Mouse (Mus musculus) effector memory CD4-positive, alpha-beta T cell, adult 5 months (primary cell): ENCODE data around the gene Barx2. TPM values are rescaled to one million over a fixed set of nuclear protein-coding genes. Genes with fewer than 3 reads are reported as not detected.

Source experiments
- polyA plus RNA-seq: library from polyadenylated mRNA; unstranded; fragments of 100-300 nt; shearing (Covaris generic); gene quantifications from one replicate; pipeline ENCODE4 v1.2.1, GENCODE M21; 2017

The Barx2 gene
- not detected for polyA plus RNA-seq

DNA sequence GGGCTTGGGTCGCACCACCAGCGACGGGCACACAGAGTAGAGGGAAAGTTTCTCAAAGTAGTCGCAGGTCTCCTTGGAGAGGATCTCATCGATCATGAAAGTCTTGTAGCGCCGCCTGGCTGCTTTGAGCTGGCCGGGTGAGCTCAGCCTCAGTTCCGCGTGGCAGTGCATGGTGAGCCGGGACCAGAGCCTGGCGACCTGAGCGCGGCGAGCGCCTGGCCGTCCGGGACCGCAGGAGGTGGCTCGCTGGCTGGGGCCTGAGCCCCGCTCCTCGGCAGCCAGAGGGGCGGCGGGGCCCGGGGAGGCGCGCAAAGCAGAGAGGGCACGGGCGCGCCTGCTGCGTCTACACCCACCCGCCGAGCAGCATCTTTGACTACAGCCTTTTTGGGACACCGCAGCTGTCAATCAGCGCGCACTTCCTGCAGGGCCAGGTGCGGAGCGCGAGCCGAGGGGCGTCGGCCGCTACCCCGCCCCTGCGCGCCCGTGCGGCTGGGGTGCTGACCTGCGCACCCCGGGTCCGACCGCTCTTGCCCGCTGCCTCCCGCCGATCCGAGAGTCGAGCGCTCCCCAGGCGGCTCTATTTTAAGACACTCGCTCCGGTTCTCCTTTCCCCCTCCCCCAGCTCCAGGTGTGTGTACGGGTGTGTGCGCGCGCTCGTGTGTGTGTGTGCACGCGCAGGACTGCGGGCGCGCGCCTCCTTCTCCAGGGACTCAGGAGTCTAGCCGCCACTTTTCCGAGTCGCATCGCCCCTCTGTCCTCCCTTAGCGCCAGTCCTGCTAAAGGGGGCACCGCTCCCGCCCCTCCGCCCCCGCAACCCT lies at the start of gene Barx2:
Barx2 (minus strand) TSS at position 542 of the 818 bp plus-strand sequence.

Other genes starting within 250 kb of the Barx2 start
- gene Arhgap32, start 202.7 kb upstream of the Barx2 start, polyA plus RNA-seq = 0.19 TPM